Comparison of ENCODE assay signal across 22 mouse cellular contexts in the genomic region with DNA sequence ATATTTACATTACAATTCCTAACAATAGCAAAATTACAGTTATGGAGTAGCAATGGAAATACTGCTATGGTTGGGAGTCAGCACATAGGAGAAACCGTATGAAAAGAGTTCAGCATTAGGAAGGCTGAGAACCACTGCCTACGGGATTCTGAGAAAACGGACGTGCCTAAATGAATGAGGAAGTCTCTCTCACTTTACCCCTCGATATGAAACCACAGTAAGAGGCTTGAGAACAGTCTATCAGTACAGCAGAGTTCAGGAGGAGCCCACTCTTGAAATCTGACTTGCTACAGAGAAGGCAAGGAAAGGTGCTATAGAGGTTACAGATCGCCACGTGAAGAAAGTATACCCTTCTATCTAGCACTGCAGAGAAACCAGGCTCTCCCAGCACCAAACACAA. TPM values are rescaled to one million over a fixed set of nuclear protein-coding genes. Genes with fewer than 3 reads are reported as not detected.
"Had no signal": no experiment of that assay in that cellular context is flagged by ENCODE, and none has a peak within 500 bp of the region (broad histone marks: within the 10 kb centered on the region; RNA-seq: fewer than 3 reads in every experiment).

No protein-coding gene starts in this region.

- DNase-seq: kidney, adult 8-10 months; kidney, postnatal 36 days; layer of hippocampus, adult 9-11 months; layer of hippocampus, postnatal 36 days; lung, embryonic 14.5 days; lung, postnatal 14 days; midbrain, embryonic 14.5 days; right cerebral cortex, postnatal 4 days; spleen, adult 18-20 months; thymus, postnatal 36 days had no signal

- H3K4me3 ChIP-seq: limb, embryonic 15.5 days; liver, embryonic 12.5 days; neural tube, embryonic 12.5 days; stomach, embryonic 15.5 days had no signal

- H3K27me3 ChIP-seq: limb, embryonic 15.5 days; liver, embryonic 12.5 days; neural tube, embryonic 12.5 days; stomach, embryonic 15.5 days had no signal

- ATAC-seq: intestine, embryonic 16.5 days; liver, embryonic 12.5 days had no signal

- H3K9me3 ChIP-seq: limb, embryonic 15.5 days; liver, embryonic 12.5 days; neural tube, embryonic 12.5 days; stomach, embryonic 15.5 days had no signal

- H3K4me1 ChIP-seq: limb, embryonic 15.5 days; liver, embryonic 12.5 days; neural tube, embryonic 12.5 days; stomach, embryonic 15.5 days had no signal

- H3K27ac ChIP-seq: limb, embryonic 15.5 days; liver, embryonic 12.5 days; neural tube, embryonic 12.5 days; stomach, embryonic 15.5 days had no signal

RNA-seq across cellular contexts. Expression of gene Pou1f1, which starts 28.6 kb away (rescaled TPM):
- total RNA-seq: layer of hippocampus, adult 18-20 months; layer of hippocampus, postnatal 36 days; left cerebral cortex, adult 8-10 months; left cerebral cortex, postnatal 25 days had no signal
- polyA plus RNA-seq: intestine, embryonic 16.5 days; kidney, embryonic 16.5 days; limb, embryonic 11.5 days; liver, embryonic 12.5 days; liver, embryonic 16.5 days; lung, embryonic 14.5 days; midbrain, embryonic 14.5 days; neural tube, embryonic 12.5 days; stomach, embryonic 15.5 days; testis, adult 2 months had no signal
